Mouse (Mus musculus): ENCODE data around the gene Bpifb3.

Gene Bpifb3

DNA sequence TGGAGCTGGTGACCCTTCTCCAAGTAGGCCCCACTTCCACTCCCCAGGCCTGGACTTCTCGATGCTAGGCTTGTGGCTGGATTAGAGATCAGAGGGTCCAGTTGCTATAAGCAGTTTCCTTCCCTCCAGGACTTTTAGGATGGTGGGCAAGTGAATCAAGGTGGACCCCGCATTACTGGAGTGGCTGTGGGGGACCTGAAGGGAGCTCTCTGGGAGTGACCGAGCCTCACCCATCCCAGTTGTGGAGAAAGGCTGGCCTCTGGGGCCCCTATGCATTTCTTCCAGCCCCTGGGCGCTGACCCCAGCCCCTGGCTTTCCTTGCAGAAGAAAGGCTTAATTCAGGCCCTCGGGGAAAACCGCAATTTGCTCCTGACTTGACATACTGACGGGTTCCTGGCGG lies at the start of gene Bpifb3:
Bpifb3 (plus strand) TSS at position 301 of the 400 bp plus-strand sequence.
- DNase-seq = no peak

- no peak for DNase-seq
These were observed 47.0 kb upstream of the Bpifb3 start, which contains the start of gene Sun5 for GRCm38 (mm10) chr2:153870984-153871383. Sun5 (minus strand) TSS chr2:153871084.

- no peak for DNase-seq
These were observed 43.3 kb upstream of the Bpifb3 start, which contains the start of gene Bpifb2 for GRCm38 (mm10) chr2:153874745-153875144. Bpifb2 (plus strand) TSS chr2:153875045.

DNA sequence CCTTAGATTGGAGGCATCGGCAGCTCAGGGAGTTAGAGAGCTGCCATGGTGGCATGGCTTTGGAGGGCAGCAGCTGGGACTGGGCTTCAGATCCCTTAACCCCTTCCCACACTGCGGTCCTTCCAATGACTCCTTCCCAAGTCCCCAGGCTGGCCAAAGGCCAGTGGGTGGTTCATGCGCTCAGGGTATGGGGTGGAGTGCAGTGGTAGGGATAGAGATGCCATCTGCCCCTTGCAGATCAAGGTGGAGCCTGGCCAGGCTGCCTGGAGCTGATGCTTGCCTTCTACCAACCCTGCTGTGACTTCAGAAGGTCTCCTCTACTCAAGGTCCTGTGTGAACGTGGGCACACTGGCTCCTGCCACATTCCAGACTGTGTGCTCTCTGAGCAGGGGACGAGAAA lies 18.9 kb upstream of the Bpifb3 start:
- DNase-seq = no peak

DNA sequence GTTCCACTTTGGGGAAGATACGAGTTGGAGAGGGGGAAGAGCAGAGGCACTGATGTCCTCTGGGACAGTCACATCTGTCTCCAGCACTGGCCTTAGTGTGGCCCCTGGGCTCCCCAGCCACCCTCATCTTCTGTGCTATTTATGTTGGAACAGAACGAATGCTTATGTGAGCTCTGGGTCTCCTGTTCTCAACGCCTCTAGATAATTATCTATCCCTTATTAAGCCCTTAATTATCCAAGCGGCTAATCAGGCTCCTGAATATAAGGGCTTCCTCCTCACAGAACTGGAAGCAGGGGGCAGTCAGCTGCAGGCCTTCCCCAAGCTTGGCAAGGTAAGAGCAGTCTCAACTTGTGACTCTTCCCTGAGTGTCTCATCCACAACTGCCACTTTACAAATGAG lies 17.9 kb upstream of the Bpifb3 start, which contains the start of gene Bpifb6:
Bpifb6 (plus strand) TSS at position 301 of the 400 bp plus-strand sequence.
- no peak for DNase-seq

GRCm38 (mm10) chr2:153902726-153903125 lies 15.3 kb upstream of the Bpifb3 start:
- no peak for DNase-seq

DNA sequence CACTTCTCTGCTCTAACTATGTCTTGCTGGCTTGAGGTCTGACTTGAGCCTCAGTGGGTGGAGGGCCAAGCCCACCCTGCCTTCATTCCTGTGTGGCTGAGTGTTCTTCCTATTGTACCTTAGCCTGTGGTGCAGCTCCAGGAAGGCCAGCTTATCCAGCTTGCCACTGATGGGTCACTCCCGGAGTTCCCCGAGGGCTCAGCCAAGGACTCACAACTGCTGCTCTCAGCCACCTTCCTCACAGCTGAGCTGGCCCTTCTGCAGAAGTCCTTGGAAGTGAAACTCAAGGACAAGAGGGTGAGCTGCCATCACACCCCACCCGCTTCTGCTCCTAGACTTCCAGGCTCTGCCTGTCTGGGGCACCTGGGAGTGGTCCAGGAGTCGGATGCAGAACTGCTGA lies 11.4 kb upstream of the Bpifb3 start:
- DNase-seq = no peak

DNA sequence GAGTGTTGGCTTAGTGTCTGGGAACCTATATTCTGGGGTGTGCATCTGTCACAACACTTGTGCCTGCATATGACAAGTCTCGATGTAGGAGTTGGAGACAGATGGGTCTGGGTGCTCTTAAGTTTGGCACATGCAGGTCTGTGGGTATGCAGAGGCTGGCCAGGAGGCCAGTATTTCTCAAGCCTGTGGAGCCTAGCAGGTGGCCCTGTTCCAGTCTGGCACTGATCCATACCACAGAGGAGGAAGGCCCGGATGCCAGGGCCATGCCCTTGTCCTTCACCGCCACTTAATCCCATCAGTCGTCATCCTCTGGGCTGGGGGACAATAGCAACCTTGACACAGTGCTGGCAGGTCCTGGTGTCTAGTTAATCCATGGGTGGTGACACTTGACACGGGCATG lies 3.9 kb upstream of the Bpifb3 start:
- peak; percentile 47 for DNase-seq

DNA sequence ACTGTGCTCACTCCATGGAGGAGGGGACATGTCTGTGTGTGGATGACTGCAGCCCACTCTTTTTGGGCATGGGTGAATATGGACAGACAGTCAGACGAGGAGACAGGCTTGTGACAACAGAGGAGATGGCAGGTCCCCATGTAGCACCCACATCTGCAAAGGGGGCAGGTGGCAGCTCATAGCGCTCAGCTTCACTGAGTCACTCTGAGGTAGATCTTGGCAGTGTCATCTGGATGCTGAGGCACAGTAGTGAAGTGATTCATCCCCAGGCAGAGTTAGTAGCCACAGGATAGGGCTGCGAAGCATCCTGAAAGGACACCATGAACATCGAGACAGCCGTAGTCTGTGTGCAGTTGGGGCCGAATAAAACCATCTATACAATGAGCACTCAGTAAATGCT lies 3.2 kb downstream of the Bpifb3 start:
- DNase-seq = no peak

DNA sequence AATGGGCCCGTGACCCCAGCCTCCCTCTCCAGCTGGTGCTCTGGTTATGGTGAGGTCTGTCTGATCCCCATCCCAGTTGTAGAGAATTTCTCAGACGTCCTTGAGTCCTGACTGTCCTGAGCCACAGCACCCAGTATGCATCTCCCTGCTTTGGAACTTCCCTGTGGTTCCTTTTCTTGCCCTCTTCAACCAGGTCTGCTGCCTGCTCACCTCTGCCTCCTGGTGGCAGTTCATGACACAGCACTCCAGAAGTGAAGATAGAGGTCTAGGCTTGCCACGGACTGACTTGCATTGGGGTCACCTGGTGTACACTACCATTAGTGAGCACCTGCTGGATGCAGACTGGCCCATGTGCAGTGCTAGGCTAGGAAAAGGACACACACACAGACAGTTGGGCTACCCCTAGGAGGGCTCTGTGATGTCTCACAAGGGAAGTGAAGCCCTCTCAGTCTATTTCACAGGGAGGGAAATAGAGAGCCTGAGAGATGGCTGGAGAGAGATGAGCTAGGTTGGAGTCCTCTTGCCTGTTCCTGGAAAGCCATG lies 11.9 kb downstream of the Bpifb3 start:
- DNase-seq = peak; percentile 45

- DNase-seq = no peak
These were observed 13.1 kb downstream of the Bpifb3 start for GRCm38 (mm10) chr2:153931125-153931524.

DNA sequence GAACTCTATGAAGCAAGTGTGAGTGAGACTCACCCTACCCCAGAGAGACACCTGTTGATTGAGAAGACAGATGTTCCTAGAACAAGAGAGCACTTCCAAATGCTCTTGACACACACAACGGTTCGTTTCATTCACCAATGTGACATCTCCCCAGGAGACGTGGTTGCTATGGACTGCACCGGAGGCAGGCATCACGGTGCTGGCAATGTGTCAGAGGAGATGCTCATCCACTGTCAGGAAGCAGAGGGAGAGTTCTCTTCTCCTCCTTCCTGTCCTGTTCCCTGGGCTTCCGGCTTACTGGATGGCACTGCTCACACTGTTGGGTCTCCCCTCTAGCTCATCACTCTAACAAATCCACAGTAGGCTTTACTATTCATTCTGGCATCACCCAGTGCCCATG lies 15.3 kb downstream of the Bpifb3 start:
- no peak for DNase-seq

GRCm38 (mm10) chr2:153935348-153935747 lies 17.3 kb downstream of the Bpifb3 start:
- DNase-seq = no peak

DNA sequence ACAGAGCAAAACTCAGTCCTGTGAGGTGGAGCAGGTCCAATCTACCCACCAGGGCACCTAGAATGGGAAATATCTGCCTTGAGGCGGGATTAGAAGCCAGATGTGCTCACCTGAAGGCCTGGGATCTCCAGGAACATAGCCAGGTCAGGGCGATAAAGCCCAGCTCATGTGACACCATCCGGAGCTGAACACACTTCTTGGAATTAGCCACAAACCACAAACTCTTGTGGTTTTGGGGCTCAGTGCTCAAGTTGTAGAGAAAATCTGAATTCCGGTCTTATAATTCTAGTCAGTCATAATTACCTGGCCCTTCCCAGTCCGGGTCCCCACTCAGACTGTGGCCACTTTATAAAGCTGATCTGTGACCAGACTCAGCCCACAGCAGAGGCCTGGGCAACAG lies 19.8 kb downstream of the Bpifb3 start, which contains the start of gene Bpifb4:
Bpifb4 (plus strand) TSS at position 370 of the 400 bp plus-strand sequence.
- no peak for DNase-seq

GRCm38 (mm10) chr2:153943537-153943936 lies 25.5 kb downstream of the Bpifb3 start:
- DNase-seq = peak; percentile 60

- DNase-seq = no peak
These were observed 26.5 kb downstream of the Bpifb3 start for GRCm38 (mm10) chr2:153944567-153944966.

DNA sequence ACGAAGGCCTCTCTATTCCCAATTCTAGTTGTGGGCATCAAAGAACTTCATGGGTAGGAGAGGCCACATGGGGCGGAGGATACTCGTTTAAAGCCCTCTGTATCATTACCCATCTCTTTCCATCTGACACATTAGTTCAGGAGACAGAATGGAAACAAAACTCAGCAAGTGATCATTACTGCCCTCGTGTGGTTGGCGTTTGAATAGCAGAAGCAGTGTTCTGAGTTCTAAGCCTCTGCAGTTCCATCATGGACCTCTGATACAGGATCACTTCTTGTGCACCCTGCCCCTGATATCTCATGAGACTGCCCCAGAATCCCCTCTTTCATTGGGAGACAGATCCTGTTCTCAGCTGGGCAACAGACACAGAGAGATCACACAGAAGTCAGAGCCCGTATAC lies 34.9 kb downstream of the Bpifb3 start:
- peak; percentile 68 for DNase-seq

DNA sequence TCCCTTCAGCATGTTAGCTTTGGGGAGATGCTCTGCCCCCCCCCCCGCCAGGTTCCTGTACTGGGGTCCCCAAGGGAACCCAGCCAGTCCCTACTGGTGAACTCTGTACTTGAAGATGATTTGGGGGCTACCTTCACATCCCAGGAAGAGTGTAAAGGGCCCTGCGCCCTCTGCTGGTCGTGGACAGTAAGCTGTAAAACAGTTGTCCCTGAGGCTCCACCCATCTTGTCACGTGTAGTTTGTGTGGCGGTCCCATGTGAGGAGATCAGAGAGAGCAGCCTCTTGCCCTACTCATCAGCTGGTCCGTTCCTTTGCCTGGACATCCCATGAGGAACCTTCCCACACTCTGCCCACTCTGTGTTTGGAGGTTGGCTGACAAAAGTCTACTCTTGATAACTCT lies 35.8 kb downstream of the Bpifb3 start:
- DNase-seq = peak; percentile 64

GRCm38 (mm10) chr2:153962821-153963331 lies 44.8 kb downstream of the Bpifb3 start:
- DNase-seq = no peak

- no peak for DNase-seq
These were observed 45.3 kb downstream of the Bpifb3 start for GRCm38 (mm10) chr2:153963334-153963733.

GRCm38 (mm10) chr2:153970221-153970620 lies 52.2 kb downstream of the Bpifb3 start:
- DNase-seq = peak; percentile 38

GRCm38 (mm10) chr2:153974582-153974981 lies 56.6 kb downstream of the Bpifb3 start, which contains the start of gene Bpifa6:
Bpifa6 (plus strand) TSS chr2:153974945.
- DNase-seq = no peak

All from lung, postnatal 36 days (tissue).